Comparison of ENCODE assay signal across 13 mouse cellular contexts in the genomic region with DNA sequence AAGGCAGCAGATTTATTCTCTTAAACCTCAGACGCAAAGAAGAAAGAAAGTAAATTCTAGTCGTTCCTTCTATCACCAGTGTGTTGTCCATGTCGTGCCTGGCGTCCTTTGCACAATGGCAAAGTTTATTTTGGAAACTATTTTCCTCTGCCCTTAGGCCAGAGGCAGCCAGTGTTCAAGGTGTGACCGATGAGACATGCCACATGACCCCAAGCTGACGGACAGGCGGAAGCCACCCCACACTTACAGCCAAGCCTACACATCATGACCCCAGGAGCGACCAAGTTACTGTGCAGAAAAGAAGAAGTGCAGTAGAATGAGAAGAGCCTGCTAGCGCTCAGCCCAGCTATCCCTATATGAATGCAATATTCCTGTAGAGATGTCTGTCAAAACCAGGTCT. TPM values are rescaled to one million over a fixed set of nuclear protein-coding genes. Genes with fewer than 3 reads are reported as not detected.
DNase-seq lines count a peak whose midpoint lies in the region; ATAC-seq and TF ChIP-seq lines count a peak whose summit lies in the region.
"Had no signal": no experiment of that assay in that cellular context is flagged by ENCODE, and none has a peak within 500 bp of the region (broad histone marks: within the 10 kb centered on the region; RNA-seq: fewer than 3 reads in every experiment).

No protein-coding gene starts in this region.

- H3K27me3 ChIP-seq in liver, adult 2 months (ENCODE audit: control insufficient read depth, insufficient read depth, low read length), result no peaks in the 10 kb centered on the region
- H3K27me3 ChIP-seq in liver, embryonic 12.5 days (replicated peaks), result no peaks in the 10 kb centered on the region
- H3K27me3 ChIP-seq: hindbrain, embryonic 15.5 days; megakaryocyte, embryonic 14.5 days had no signal

- 20% methylated on average over 9 of the region's 9 CpGs for WGBS in liver, adult 2 months
- WGBS in liver, embryonic 12.5 days (ENCODE audit: insufficient replicate concordance), result 49% methylated on average over 9 of the region's 9 CpGs

- H3K4me2 ChIP-seq in liver, embryonic 12.5 days, result peak overlapping the region; percentile 43
- H3K4me2 ChIP-seq: hindbrain, embryonic 15.5 days had no signal

- TF ChIP-seq POLR2A in liver, adult 2 months (IDR thresholded peaks at IDR 0.05; ENCODE audit: extremely low read depth, insufficient read depth, low read length), result no peak

- H3K9ac ChIP-seq in liver, adult 2 months (ENCODE audit: low read depth, low read length), result peak overlapping the region; percentile 63; the same call in 1 of the 2 replicates
- H3K9ac ChIP-seq in liver, embryonic 12.5 days, result no peak overlapping the region
- H3K9ac ChIP-seq: hindbrain, embryonic 15.5 days had no signal

- peak overlapping the region; percentile 99 for H3K27ac ChIP-seq in liver, adult 2 months (replicated peaks; ENCODE audit: insufficient read depth, low read depth, low read length)
- no peak overlapping the region for H3K27ac ChIP-seq in liver, embryonic 12.5 days
- H3K27ac ChIP-seq: hindbrain, embryonic 15.5 days had no signal

- peaks cover 10% of the 10 kb centered on the region; the same call in 1 of the 2 replicates for H3K79me2 ChIP-seq in liver, adult 2 months (ENCODE audit: control insufficient read depth, insufficient read depth, low read length)

- H3K36me3 ChIP-seq in liver, adult 2 months (ENCODE audit: control insufficient read depth, insufficient read depth, low read length), result peaks cover 2% of the 10 kb centered on the region; the same call in 1 of the 2 replicates
- H3K36me3 ChIP-seq in liver, embryonic 12.5 days, result peaks cover 31% of the 10 kb centered on the region
- H3K36me3 ChIP-seq: hindbrain, embryonic 15.5 days had no signal

- H3K4me1 ChIP-seq in liver, adult 2 months (ENCODE audit: control insufficient read depth, insufficient read depth, low read length), result peaks cover 41% of the 10 kb centered on the region
- peaks cover 58% of the 10 kb centered on the region for H3K4me1 ChIP-seq in liver, embryonic 12.5 days

- no peak for TF ChIP-seq CTCF in liver, adult 2 months (IDR thresholded peaks at IDR 0.05; ENCODE audit: low read depth, low read length)

- ATAC-seq in common myeloid progenitor, adult 5-6 weeks (replicated peaks; ENCODE audit: low read depth, poor library complexity, severe bottlenecking), result peak; percentile 34; the same call in 1 of the 2 replicates
- no peak; the same call in 1 of the 2 replicates for ATAC-seq in liver, embryonic 12.5 days

- no peak overlapping the region for H3K4me3 ChIP-seq in liver, adult 2 months (ENCODE audit: insufficient read depth, low read depth, low read length)
- H3K4me3 ChIP-seq in liver, embryonic 12.5 days, result no peak overlapping the region
- H3K4me3 ChIP-seq: hindbrain, embryonic 15.5 days had no signal

- peak; percentile 95 for DNase-seq in heart, adult 11 months
- no peak for DNase-seq in heart, postnatal 25 days (ENCODE audit: low spot score)
- peak; percentile 95 for DNase-seq in liver, adult 2 months (ENCODE audit: extremely low read depth, low read depth, low spot score)
- DNase-seq in liver, result no peak
- DNase-seq in embryo, embryonic 10 days (ENCODE audit: low spot score), result no peak
- no peak for DNase-seq in testis, postnatal 10 days (ENCODE audit: low spot score)
- DNase-seq: B cell, adult 2 months; left cerebral cortex, postnatal 4 days; right cerebral cortex, postnatal 4 days had no signal

- H3K9me3 ChIP-seq in liver, embryonic 12.5 days (replicated peaks), result no peaks in the 10 kb centered on the region
- H3K9me3 ChIP-seq: hindbrain, embryonic 15.5 days; megakaryocyte, embryonic 14.5 days had no signal

- intact Hi-C loops in heart, postnatal 25 days (cut with DNase I), result loop anchor here (5.0 kb wide), 1 partner anchor 67 kb away; no protein-coding TSS in a partner anchor

RNA-seq across cellular contexts. Expression of gene Fnip2, which starts 47.7 kb away (rescaled TPM):
- 10 to 100 TPM; 13.7 to 15.6 TPM for total RNA-seq in heart, postnatal 25 days (2021)
- total RNA-seq in liver, adult 2 months (2014; rRNA removed), result 43.3 and 46.7 TPM in 2 replicates
- 4.9 and 6.3 TPM in 2 replicates for polyA plus RNA-seq in liver, adult 2 months (2012; rRNA removed)
- 10.5 and 21.0 TPM in 2 replicates for total RNA-seq in common myeloid progenitor, adult 5-6 weeks (2017)
- polyA plus RNA-seq in liver, embryonic 12.5 days (2016; fragmentation: Nextera tagmentation; extraction: Ambion mirVana), result 8.0 and 8.3 TPM in 2 replicates

Comparison
In these comparisons a context has a peak if more than half of its experiments do, and no peak if none do; other contexts are left out.
1. DNase-seq: peak in heart, adult 11 months (single experiment) and liver, adult 2 months (single experiment); none in heart, postnatal 25 days (single experiment), liver (single experiment), embryo, embryonic 10 days (single experiment) and testis, postnatal 10 days (single experiment).